In genomic region chr8:94529875-94530274, GRCm38 (mm10) we compare ENCODE assay signal across 1 mouse cellular context.
TF ChIP-seq lines count a peak whose summit lies in the region.

No protein-coding gene starts in this region.

TF ChIP-seq in MEL, 35 proteins besides CTCF, POLR2A, EP300 and RAD21 (continued from another document):
- TF ChIP-seq KAT2A (conservative IDR thresholded peaks at IDR 0.05; ENCODE audit: low read depth, low read length) = no peak
- TF ChIP-seq HCFC1 (IDR thresholded peaks at IDR 0.05; ENCODE audit: low read depth, low read length) = no peak
- no peak for TF ChIP-seq ZKSCAN1 (IDR thresholded peaks at IDR 0.05; ENCODE audit: low read depth, low read length)
- no peak for TF ChIP-seq ZMIZ1 (IDR thresholded peaks at IDR 0.05; ENCODE audit: low read depth, low read length)
- TF ChIP-seq E2F4 (IDR thresholded peaks at IDR 0.05; ENCODE audit: borderline replicate concordance, low read depth, low read length) = no peak
- TF ChIP-seq GABPA (IDR thresholded peaks at IDR 0.05; ENCODE audit: low read depth, low read length) = no peak
- TF ChIP-seq MEF2A (IDR thresholded peaks at IDR 0.05; ENCODE audit: extremely low read depth, insufficient replicate concordance, low read depth, low read length, poor library complexity, severe bottlenecking) = no peak
- TF ChIP-seq MYB (IDR thresholded peaks at IDR 0.05; ENCODE audit: low read depth, low read length) = no peak
- no peak for TF ChIP-seq MYC (IDR thresholded peaks at IDR 0.05; ENCODE audit: low read depth, low read length)
- TF ChIP-seq MAX (IDR thresholded peaks at IDR 0.05; ENCODE audit: low read length) = no peak
- no peak for TF ChIP-seq TBP (IDR thresholded peaks at IDR 0.05; ENCODE audit: low read depth, low read length)
- no peak for TF ChIP-seq POLR2AphosphoS5 (IDR thresholded peaks at IDR 0.05; ENCODE audit: borderline replicate concordance, low read depth, low read length)
TF ChIP-seq in MEL: peak in this region for 0.
